Mouse (Mus musculus) spleen, postnatal 10 days (tissue): Measurements from ENCODE around the gene Slc6a19.

Experiments
- DNase-seq, 2 experiments: peaks; one replicate each; pipeline ENCODE4 v3.0.0; 2021 to 2022; ENCODE audit warnings: low spot score in 2 of 2

Gene Slc6a19

DNA sequence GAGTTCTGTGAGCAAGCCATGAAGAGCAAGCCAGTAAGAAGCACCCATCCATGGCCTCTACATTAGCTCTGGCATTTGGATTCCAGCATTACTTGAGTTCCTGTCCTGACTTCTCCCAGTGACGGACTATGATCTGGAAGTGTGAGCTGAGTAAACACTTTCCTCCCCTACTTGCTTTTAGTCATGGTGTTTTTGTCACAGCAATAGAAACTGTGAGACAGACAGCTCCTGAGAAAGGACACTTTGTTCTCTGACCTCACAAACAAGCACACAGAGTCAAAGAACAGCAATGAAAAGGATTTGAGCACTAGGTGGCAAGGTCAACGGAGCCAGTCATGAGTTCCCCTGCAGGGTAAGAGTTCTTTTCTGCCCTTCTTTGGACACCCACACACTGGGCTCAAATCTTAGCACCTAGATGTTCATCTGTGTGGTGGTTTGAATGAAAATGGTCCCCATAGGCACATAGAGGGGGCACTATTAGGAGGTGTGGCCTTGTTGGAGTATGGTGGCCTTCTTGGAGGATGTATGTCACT lies 44.4 kb downstream of the Slc6a19 start:
- no peak for DNase-seq

GRCm38 (mm10) chr13:73658953-73659352 lies 45.7 kb downstream of the Slc6a19 start:
- no peak for DNase-seq

DNA sequence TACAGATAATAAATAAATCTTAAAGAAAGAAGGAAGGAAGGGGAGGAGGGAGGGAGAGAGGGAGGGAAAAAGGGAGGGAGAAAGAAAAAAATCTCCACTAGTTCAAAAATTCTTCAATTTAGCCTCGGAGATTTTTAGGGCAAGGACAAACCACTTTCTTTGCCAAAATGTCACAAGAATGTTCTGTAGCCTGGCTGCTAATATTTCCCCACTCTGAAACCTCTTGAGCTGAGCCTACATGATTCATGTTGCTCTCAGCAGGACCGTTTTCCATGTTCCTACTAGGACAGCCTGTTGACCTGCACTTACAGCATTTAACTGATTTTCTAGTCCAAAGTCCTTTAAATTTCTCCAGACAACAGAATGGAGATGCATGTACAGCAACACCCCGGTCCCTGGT lies 49.7 kb downstream of the Slc6a19 start:
- DNase-seq = no peak

DNA sequence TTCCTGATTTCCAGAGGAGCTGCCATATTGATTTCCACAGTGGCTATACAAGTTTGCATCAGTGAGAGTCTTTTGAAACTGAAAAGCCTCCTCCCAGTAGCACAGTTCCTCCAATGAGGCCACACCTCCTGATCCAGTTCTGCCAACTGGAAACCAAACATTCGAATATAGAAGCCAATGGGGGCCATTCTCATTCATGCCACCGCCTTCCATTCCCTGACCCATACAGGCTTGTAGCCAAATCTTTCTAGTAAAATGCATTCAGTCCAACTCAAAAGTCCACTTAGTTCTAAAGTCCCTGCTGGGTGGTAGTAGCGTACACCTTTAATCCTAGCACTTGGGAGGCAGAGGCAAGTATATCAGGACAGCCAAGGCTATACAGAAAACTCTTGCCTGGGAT lies 51.4 kb downstream of the Slc6a19 start:
- DNase-seq = no peak

- DNase-seq = peak in 1 of 2 experiments; percentile 59
Measured at GRCm38 (mm10) chr13:73646397-73647087, 58.1 kb downstream of the Slc6a19 start.

DNA sequence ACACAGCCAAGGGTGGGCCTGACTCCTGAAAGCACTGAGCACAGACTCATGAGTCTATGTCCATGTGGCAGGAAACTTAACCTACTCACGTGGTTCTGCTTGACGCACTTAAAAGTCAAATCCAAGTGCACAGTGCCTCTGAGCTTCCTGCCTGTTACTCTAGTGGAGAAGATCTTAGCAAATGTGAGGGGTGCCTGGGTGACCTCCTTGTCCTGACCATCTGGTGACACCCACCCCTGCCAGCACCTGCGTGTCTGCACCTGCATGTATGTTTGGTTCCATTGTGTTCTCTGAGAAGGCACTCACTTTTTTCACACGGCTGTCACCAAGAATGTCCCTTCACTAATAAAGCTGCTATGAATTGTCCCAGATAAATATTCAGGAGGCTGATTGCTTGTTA lies 63.4 kb downstream of the Slc6a19 start:
- no peak for DNase-seq

DNA sequence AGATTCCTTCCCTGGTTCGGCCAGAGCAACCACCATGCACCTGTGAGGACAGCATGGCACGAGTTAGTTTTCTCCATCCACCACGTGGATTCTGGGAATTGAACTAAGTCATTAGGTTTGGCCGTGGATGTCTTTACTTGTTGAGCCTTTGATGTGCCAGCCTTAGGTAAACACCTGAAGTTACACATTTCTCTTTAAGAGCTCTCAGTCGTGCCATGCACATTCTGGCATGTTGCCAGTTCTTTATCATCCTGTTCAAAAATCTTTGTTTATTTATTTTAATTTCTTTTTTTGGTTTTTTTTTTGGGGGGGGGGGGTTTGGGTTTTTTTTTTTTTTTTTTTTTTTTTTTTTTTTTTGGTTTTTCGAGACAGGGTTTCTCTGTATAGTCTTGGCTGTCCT lies 66.8 kb downstream of the Slc6a19 start:
- DNase-seq = no peak

DNA sequence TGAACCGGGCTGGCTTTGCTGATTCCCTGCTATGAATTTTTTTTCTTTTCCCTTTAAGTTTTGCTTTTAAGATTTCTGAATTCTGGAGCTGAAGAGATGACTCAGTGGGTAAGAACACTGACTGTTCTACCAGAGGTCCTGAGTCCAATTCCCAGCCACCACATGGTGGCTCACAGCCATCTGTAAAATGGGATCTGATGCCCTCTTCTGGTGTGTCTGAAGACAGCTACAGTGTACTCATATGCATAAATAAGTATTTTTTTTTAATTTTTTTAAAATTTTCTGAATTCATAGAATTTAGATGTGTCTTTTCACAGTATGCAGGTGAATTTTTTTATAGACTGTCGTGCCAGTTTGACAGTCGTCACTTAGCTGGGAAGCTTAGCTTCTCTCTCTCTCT lies 72.8 kb downstream of the Slc6a19 start:
- DNase-seq = no peak
